Mouse (Mus musculus): ENCODE data around the gene Hoxb6. TPM values are rescaled to one million over a fixed set of nuclear protein-coding genes. Genes with fewer than 3 reads are reported as not detected.

The Hoxb6 gene
- total and polyA plus RNA-seq, 3 experiments, result 0.53 to 1.1 TPM; not detected in 1

- peaks cover 3 to 13% of the 10 kb centered on the region in 2 experiments; a peak in 2 of 4 replicates for H3K4me1 ChIP-seq (ENCODE audit: control insufficient read depth in 1 of 2, insufficient read depth in 2 of 2)
- H3K4me3 ChIP-seq (replicated peaks in 1 of 3; ENCODE audit: low read depth in 2 of 3, low read length in 2 of 3, poor library complexity in 1 of 3), result no peak overlapping the region
- no peak overlapping the region for H3K4me2 ChIP-seq (ENCODE audit: insufficient read depth, low read depth, poor library complexity, severe bottlenecking)
- in situ Hi-C loops (cut with MboI; ENCODE audit: low pct_ligation_motif_present, low pct_unique_long_range_greater_than_20kb, low sequenced_read_pairs), result no loop called here
- peaks cover 0 to 10% of the 10 kb centered on the region in 2 experiments for H3K36me3 ChIP-seq (replicated peaks in 1 of 2; ENCODE audit: control insufficient read depth in 1 of 2, insufficient read depth in 1 of 2, low read length in 1 of 2)
- H3K27me3 ChIP-seq (replicated peaks), result peaks cover 11% of the 10 kb centered on the region
- H3K27ac ChIP-seq (ENCODE audit: insufficient read depth, low read depth), result no peak overlapping the region
- dilution Hi-C loops (cut with MboI; ENCODE audit: extremely low pct_ligation_motif_present, extremely low pct_unique_long_range_greater_than_20kb, low sequenced_read_pairs), result no loop called here
- no peaks in the 10 kb centered on the region for H3K79me2 ChIP-seq (replicated peaks; ENCODE audit: control insufficient read depth, extremely low read depth, insufficient read depth, poor library complexity, severe bottlenecking)
- DNase-seq (ENCODE audit: extremely low read depth), result no peak
- no peak for TF ChIP-seq POLR2A (IDR thresholded peaks at IDR 0.05; ENCODE audit: low read depth, low read length)
- no peak for TF ChIP-seq IRF4 (IDR thresholded peaks at IDR 0.05; ENCODE audit: low read depth, low read length)
- TF ChIP-seq RCOR1 (conservative IDR thresholded peaks at IDR 0.05; ENCODE audit: low read depth, low read length), result no peak
- no peak for TF ChIP-seq NELFE (IDR thresholded peaks at IDR 0.05; ENCODE audit: low read depth, low read length)
- TF ChIP-seq ZNF384 (IDR thresholded peaks at IDR 0.05; ENCODE audit: low read depth, low read length), result no peak
- TF ChIP-seq MXI1 (IDR thresholded peaks at IDR 0.05; ENCODE audit: low read depth, low read length), result no peak
- no peak for TF ChIP-seq EP300 (IDR thresholded peaks at IDR 0.05; ENCODE audit: low read length)
- no peak for TF ChIP-seq MAX (IDR thresholded peaks at IDR 0.05; ENCODE audit: low read length)
- no peak overlapping the region for H3K9ac ChIP-seq (ENCODE audit: insufficient read depth, low read depth)
- peaks cover 8% of the 10 kb centered on the region for H3K9me3 ChIP-seq (replicated peaks; ENCODE audit: low read length)
These were observed 53.1 kb downstream of the Hoxb6 start for GRCm38 (mm10) chr11:96345220-96345892.

DNA sequence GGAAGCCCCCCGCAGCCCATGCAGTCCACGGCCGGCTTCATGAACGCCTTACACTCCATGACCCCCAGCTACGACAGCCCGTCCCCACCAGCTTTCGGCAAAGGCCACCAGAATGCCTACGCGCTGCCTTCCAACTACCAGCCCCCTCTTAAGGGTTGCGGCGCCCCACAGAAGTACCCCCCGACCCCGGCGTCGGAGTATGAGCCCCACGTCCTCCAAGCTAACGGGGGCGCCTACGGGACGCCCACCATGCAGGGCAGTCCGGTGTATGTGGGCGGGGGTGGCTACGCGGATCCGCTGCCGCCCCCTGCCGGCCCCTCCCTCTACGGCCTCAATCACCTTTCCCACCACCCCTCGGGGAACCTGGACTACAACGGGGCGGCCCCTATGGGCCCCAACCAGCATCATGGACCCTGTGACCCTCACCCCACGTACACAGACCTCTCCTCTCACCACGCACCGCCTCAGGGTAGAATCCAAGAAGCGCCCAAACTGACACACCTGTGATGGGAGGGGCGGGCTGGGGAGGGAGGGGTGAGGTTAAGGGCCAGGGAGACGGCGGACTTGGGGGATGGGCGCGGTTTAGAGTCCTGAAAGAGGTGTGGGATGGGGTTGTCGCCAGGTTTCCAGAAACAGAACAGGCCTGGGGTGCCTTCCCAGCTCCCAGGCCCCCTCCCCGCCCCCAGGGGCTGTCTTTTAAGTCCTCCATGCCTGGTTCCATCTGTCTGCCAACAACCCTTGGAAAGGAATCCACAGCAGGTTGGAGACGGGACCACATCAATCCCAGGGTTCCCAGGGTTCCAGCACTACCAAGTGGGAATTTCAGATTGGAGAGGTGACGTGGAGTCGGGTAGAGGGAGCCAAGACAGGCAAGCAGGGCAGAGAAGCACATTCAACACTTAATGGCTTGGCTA lies 53.9 kb downstream of the Hoxb6 start:
- no peak overlapping the region for H3K4me3 ChIP-seq (replicated peaks in 1 of 3; ENCODE audit: low read depth in 2 of 3, low read length in 2 of 3, poor library complexity in 1 of 3)
- H3K27me3 ChIP-seq (replicated peaks), result peaks cover 13% of the 10 kb centered on the region
- no peak for DNase-seq (ENCODE audit: extremely low read depth)
- H3K27ac ChIP-seq (ENCODE audit: insufficient read depth, low read depth), result no peak overlapping the region
- in situ Hi-C loops (cut with MboI; ENCODE audit: low pct_ligation_motif_present, low pct_unique_long_range_greater_than_20kb, low sequenced_read_pairs) (no loop called here), dilution Hi-C loops (cut with MboI; ENCODE audit: extremely low pct_ligation_motif_present, extremely low pct_unique_long_range_greater_than_20kb, low sequenced_read_pairs) (no loop called here)
- no peaks in the 10 kb centered on the region for H3K79me2 ChIP-seq (replicated peaks; ENCODE audit: control insufficient read depth, extremely low read depth, insufficient read depth, poor library complexity, severe bottlenecking)
- H3K4me1 ChIP-seq (ENCODE audit: control insufficient read depth in 1 of 2, insufficient read depth in 2 of 2), result peaks cover 3 to 21% of the 10 kb centered on the region in 2 experiments; a peak in 2 of 4 replicates
- TF ChIP-seq SIN3A (IDR thresholded peaks at IDR 0.05; ENCODE audit: low read length) (no peak), USF2 (conservative IDR thresholded peaks at IDR 0.05; ENCODE audit: low read depth, low read length) (no peak), GABPA (IDR thresholded peaks at IDR 0.05; ENCODE audit: insufficient replicate concordance, low read depth, low read length) (no peak), USF1 (IDR thresholded peaks at IDR 0.05; ENCODE audit: low read depth, low read length) (no peak), MAFK (IDR thresholded peaks at IDR 0.05; ENCODE audit: insufficient replicate concordance, low read length) (no peak), PAX5 (IDR thresholded peaks at IDR 0.05; ENCODE audit: low read length) (no peak), EP300 (IDR thresholded peaks at IDR 0.05; ENCODE audit: low read length) (no peak), NRF1 (IDR thresholded peaks at IDR 0.05; ENCODE audit: low read depth, low read length) (no peak), MXI1 (IDR thresholded peaks at IDR 0.05; ENCODE audit: low read depth, low read length) (no peak), MEF2A (IDR thresholded peaks at IDR 0.05; ENCODE audit: borderline replicate concordance, low read depth, low read length) (no peak)
- no peak overlapping the region for H3K9ac ChIP-seq (ENCODE audit: insufficient read depth, low read depth)
- H3K4me2 ChIP-seq (ENCODE audit: insufficient read depth, low read depth, poor library complexity, severe bottlenecking), result no peak overlapping the region
- H3K9me3 ChIP-seq (replicated peaks; ENCODE audit: low read length), result peaks cover 8% of the 10 kb centered on the region
- peaks cover 0 to 10% of the 10 kb centered on the region in 2 experiments for H3K36me3 ChIP-seq (replicated peaks in 1 of 2; ENCODE audit: control insufficient read depth in 1 of 2, insufficient read depth in 1 of 2, low read length in 1 of 2)
